8 mouse cellular contexts compared by ENCODE assay signal in genomic region chr6:18514480-18515352, GRCm38 (mm10). TPM values are rescaled to one million over a fixed set of nuclear protein-coding genes. Genes with fewer than 3 reads are reported as not detected.
DNase-seq lines count a peak whose midpoint lies in the region; ATAC-seq and TF ChIP-seq lines count a peak whose summit lies in the region.

Gene Cttnbp2 (minus strand): TSS chr6:18514843.

- peak within 1 kb of the TSS; percentile 72 for H3K4me3 ChIP-seq in embryonic fibroblast, embryonic 13.5 days (ENCODE audit: insufficient read depth, low read length)
- peak within 1 kb of the TSS; percentile 79 for H3K4me3 ChIP-seq in heart, embryonic 11.5 days (ENCODE audit: low read depth, low read length)
- H3K4me3 ChIP-seq in kidney, embryonic 15.5 days (replicated peaks): peak within 1 kb of the TSS; percentile 86

- H3K27ac ChIP-seq in embryonic fibroblast, embryonic 13.5 days (ENCODE audit: insufficient read depth, low read length): no peak within 1 kb of the TSS
- no peak within 1 kb of the TSS for H3K27ac ChIP-seq in heart, embryonic 11.5 days (ENCODE audit: low read depth, low read length)
- peak within 1 kb of the TSS; percentile 48; the same call in 1 of the 2 replicates for H3K27ac ChIP-seq in kidney, embryonic 15.5 days

- TF ChIP-seq POLR2A in embryonic fibroblast, embryonic 13.5 days (IDR thresholded peaks at IDR 0.05; ENCODE audit: low read depth, low read length): no peak

- under 1% methylated on average over 60 of the region's 70 CpGs for WGBS in heart, embryonic 11.5 days (ENCODE audit: insufficient replicate concordance)
- WGBS in kidney, embryonic 15.5 days: 1% methylated on average over 70 of the region's 70 CpGs

- H3K4me2 ChIP-seq in heart, embryonic 11.5 days: peak within 1 kb of the TSS; percentile 90
- peak within 1 kb of the TSS; percentile 95 for H3K4me2 ChIP-seq in kidney, embryonic 15.5 days

- no peaks in the 10 kb centered on the region for H3K27me3 ChIP-seq in heart, embryonic 11.5 days (ENCODE audit: control insufficient read depth, insufficient read depth, low read length)
- peaks cover 16% of the 10 kb centered on the region for H3K27me3 ChIP-seq in kidney, embryonic 15.5 days

- peak; percentile 3 for DNase-seq in thymus, postnatal 14 days
- DNase-seq in thymus, adult 18-20 months: no peak
- DNase-seq in liver: peak; percentile 60
- DNase-seq in neural tube, embryonic 10.5 days (ENCODE audit: extremely low spot score, low spot score): peak; percentile 80
- peak; percentile 32 for DNase-seq in thymus, postnatal 4 days

- peak within 1 kb of the TSS; percentile 79 for H3K9ac ChIP-seq in heart, embryonic 11.5 days (ENCODE audit: low read depth, low read length)
- peak within 1 kb of the TSS; percentile 77 for H3K9ac ChIP-seq in kidney, embryonic 15.5 days

- H3K4me1 ChIP-seq in embryonic fibroblast, embryonic 13.5 days (ENCODE audit: control insufficient read depth, insufficient read depth, low read length): no peaks in the 10 kb centered on the region
- peaks cover 3% of the 10 kb centered on the region for H3K4me1 ChIP-seq in heart, embryonic 11.5 days (ENCODE audit: control insufficient read depth, insufficient read depth, low read length)
- H3K4me1 ChIP-seq in kidney, embryonic 15.5 days: peaks cover 16% of the 10 kb centered on the region

- H3K36me3 ChIP-seq in heart, embryonic 11.5 days (ENCODE audit: control insufficient read depth, insufficient read depth, low read length): no peaks in the 10 kb centered on the region
- no peaks in the 10 kb centered on the region for H3K36me3 ChIP-seq in kidney, embryonic 15.5 days

- peak; percentile 87 for ATAC-seq in heart, embryonic 11.5 days (replicated peaks; ENCODE audit: insufficient number of reproducible peaks, low FRiP score, low TSS enrichment)
- peak; percentile 97 for ATAC-seq in kidney, embryonic 15.5 days (replicated peaks; ENCODE audit: low FRiP score)

- H3K9me3 ChIP-seq in heart, embryonic 11.5 days (replicated peaks; ENCODE audit: control insufficient read depth, low read length): no peaks in the 10 kb centered on the region
- H3K9me3 ChIP-seq in kidney, embryonic 15.5 days (replicated peaks): no peaks in the 10 kb centered on the region

- no peak for TF ChIP-seq CTCF in embryonic fibroblast, embryonic 13.5 days (IDR thresholded peaks at IDR 0.05; ENCODE audit: borderline replicate concordance, insufficient read depth, low read length)

RNA-seq across cellular contexts. Expression of gene Cttnbp2, which starts in this region (rescaled TPM):
- 0.58 and 3.1 TPM in 2 replicates for polyA plus RNA-seq in embryonic fibroblast, embryonic 13.5 days (2011; ENCODE audit: insufficient read length, low read depth, missing spikeins)
- polyA plus RNA-seq in heart, embryonic 11.5 days (2014; fragmentation: Nextera tagmentation; extraction: Ambion mirVana): 6.7 and 9.8 TPM in 2 replicates
- polyA plus RNA-seq in kidney, embryonic 15.5 days (2015; fragmentation: Nextera tagmentation; extraction: Ambion mirVana): 18.4 and 18.7 TPM in 2 replicates

Comparison
In these comparisons a context has a peak if more than half of its experiments do, and no peak if none do; other contexts are left out.
1. DNase-seq: peak in thymus, postnatal 14 days (single experiment), liver (single experiment), neural tube, embryonic 10.5 days (single experiment) and thymus, postnatal 4 days (single experiment); none in thymus, adult 18-20 months (0 of 2).
2. Peak in every context shown above with its lines, with median percentiles within 50 percentile points of each other: H3K4me3 ChIP-seq.